Mouse (Mus musculus) forebrain, embryonic 12.5 days (tissue): ENCODE results near the gene Rab43. TPM values are rescaled to one million over a fixed set of nuclear protein-coding genes. Genes with fewer than 3 reads are reported as not detected.

Experiments
- ATAC-seq: fragments of 200-750 bp; cut with Nextera tagmentation; 2 replicates; pipeline ENCODE4 v1.8.0; 2017; ENCODE audit warnings: moderate TSS enrichment; ENCODE audit not compliant: low FRiP score
- H3K27ac ChIP-seq: fragments of 300-500 bp; sonication (generic); 2 replicates; pipeline ENCODE4 v1.5.1; 2016; ENCODE audit warnings: mild to moderate bottlenecking
- H3K27me3 ChIP-seq: fragments of 300-500 bp; sonication (generic); 2 replicates; pipeline ENCODE4 v1.6.1; 2016; ENCODE audit warnings: mild to moderate bottlenecking
- H3K36me3 ChIP-seq: fragments of 300-500 bp; sonication (generic); replicated peaks from 2 replicates; pipeline ENCODE4 v1.6.1; 2016; ENCODE audit warnings: mild to moderate bottlenecking
- H3K4me1 ChIP-seq: fragments of 300-500 bp; sonication (generic); 2 replicates; pipeline ENCODE4 v1.6.1; 2016
- H3K4me2 ChIP-seq: fragments of 300-500 bp; sonication (generic); 2 replicates; pipeline ENCODE4 v1.6.1; 2016; ENCODE audit warnings: mild to moderate bottlenecking, moderate library complexity
- H3K4me3 ChIP-seq: fragments of 300-500 bp; sonication (generic); replicated peaks from 2 replicates; pipeline ENCODE4 v1.5.1; 2016; ENCODE audit warnings: mild to moderate bottlenecking
- H3K9ac ChIP-seq: fragments of 300-500 bp; sonication (generic); 2 replicates; pipeline ENCODE4 v1.6.1; 2016; ENCODE audit warnings: mild to moderate bottlenecking
- H3K9me3 ChIP-seq: fragments of 300-500 bp; sonication (generic); 2 replicates; pipeline ENCODE4 v1.6.1; 2016
- WGBS: fragments of 180-500 bp; shearing (Covaris S2); methylation state at CpG from one replicate; pipeline ENCODE4 v1.1.7; 2016; 5-methylcytosine and 5-hydroxymethylcytosine counted together
- polyA plus RNA-seq: library from polyadenylated mRNA; unstranded; fragments of >200 nt; fragmentation: Nextera tagmentation; extraction: Ambion mirVana; gene quantifications from 2 replicates; pipeline ENCODE4 v1.2.1, GENCODE M21; 2016

The Rab43 gene
- polyA plus RNA-seq, result 7.7 and 9.2 TPM in 2 replicates

DNA sequence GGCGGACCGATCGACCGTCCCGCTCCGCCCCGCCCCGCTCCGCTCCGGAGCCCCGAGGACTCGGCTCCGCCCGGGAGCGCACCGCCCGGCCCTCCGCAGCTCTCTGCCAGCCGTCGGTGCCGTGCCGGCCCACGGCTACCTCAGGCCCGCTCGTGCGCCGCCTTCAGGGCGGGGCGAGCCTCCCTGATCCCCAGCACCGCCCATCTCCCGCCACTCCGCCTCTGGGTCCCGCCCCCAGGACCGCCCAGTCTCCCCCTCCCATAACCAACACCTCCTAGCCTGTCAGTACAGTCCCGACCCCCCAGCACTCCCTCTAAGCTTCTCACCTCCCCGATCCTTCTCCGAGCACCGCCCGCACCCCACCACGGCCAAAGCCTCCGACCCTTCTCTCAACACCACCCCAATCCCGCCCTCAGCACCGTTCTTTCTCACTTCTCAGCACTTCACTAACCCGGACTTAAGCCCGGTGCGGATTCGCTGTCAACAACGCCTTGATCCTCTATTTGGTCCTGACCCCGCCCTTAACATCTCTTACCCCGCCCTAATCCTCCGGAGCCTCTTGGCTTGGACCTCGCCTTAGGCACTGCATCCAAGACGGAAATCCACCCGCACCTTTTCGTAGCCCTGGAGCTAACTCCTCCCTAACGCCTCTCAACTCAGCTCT is at the start of gene Rab43:
Rab43 (minus strand) TSS at position 490 of the 664 bp plus-strand sequence.
- under 1% methylated on average over 53 of the region's 56 CpGs for WGBS
- H3K9ac ChIP-seq, result peak within 1 kb of the TSS; percentile 80
- H3K4me3 ChIP-seq, result peak within 1 kb of the TSS; percentile 73
- peak within 1 kb of the TSS; percentile 93 for H3K4me2 ChIP-seq
- ATAC-seq, result peak; percentile 97
- H3K9me3 ChIP-seq, result no peaks in the 10 kb centered on the region
- no peaks in the 10 kb centered on the region for H3K27me3 ChIP-seq
- peaks cover 29% of the 10 kb centered on the region for H3K36me3 ChIP-seq
- peaks cover 19% of the 10 kb centered on the region for H3K4me1 ChIP-seq
- peak within 1 kb of the TSS; percentile 56 for H3K27ac ChIP-seq

DNA sequence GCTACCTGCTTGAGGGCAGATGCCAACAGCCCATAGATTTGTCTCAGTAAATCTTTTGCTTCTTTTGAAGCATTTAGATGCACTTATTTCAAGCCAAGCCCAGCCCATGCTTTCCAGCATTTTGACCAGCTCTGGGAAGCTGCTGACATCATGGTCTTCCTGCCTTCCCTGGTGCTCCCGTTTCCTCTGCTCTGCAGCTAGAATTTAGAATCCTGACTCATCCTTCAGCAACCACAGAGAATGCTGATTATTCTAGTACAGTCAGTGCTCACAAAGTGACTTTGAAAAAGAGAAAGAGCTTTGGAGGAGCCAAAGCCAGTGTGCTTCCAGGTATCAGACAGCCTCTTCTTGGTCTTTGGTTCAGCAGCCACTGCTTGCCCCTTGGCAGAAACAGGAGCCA is 45.1 kb upstream of the Rab43 start:
- 68% methylated on average over 1 of the region's 1 CpGs for WGBS
- Histone ChIP-seq H3K27me3 (peaks cover 3% of the 10 kb centered on the region; the same call in 1 of the 2 replicates), H3K27ac (no peak overlapping the region), H3K9ac (no peak overlapping the region), H3K9me3 (no peaks in the 10 kb centered on the region), H3K36me3 (no peaks in the 10 kb centered on the region), H3K4me2 (no peak overlapping the region), H3K4me1 (no peaks in the 10 kb centered on the region), H3K4me3 (no peak overlapping the region)
- no peak for ATAC-seq

DNA sequence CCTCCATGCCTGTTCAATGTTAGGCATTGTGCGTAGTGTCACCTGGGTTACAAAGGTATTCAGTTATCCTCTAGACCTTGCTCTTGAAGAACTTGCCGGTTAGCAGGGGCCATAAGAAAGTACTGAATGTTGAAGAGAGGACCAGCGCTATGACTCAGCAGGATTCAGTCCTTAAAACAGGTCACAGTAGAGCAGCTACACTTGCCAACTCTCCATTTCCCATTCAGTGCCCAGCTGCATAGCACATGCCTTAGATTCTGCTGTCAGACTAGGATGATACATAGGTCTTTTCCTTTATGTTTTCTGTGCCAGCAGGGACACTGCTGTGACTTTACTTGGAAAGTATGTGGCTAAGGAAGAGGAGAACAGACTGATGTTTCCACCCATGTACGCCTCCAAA is 41.5 kb upstream of the Rab43 start:
- H3K36me3 ChIP-seq, result 0 out of 2 replicates have a peak, but pooled peaks cover 4% of the 10 kb centered on the region
- peaks cover 13% of the 10 kb centered on the region for H3K4me1 ChIP-seq
- H3K4me2 ChIP-seq, result no peak overlapping the region
- H3K27me3 ChIP-seq, result no peaks in the 10 kb centered on the region
- no peak overlapping the region for H3K4me3 ChIP-seq
- ATAC-seq, result no peak
- no peak overlapping the region for H3K27ac ChIP-seq
- no peaks in the 10 kb centered on the region for H3K9me3 ChIP-seq
- WGBS, result 89% methylated on average over 4 of the region's 4 CpGs
- H3K9ac ChIP-seq, result no peak overlapping the region

DNA sequence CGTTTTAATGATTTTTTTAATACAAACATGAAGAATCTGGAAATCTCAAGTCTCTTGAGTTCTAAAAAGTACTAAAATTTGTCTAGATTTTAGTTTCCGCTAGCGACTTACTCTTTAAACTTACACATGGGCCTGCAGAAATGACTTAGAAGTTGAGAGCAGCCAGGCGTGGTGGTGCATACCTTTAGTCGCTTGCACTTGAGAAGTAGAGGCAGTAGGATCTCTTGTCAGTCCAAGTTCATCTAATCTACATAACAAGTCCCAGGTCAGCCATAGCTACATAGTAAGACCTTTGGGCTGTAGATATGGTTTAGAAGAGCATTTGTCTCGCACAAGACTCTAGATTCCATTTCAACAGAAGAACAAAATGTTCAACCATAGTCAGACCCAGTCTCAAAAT is 39.9 kb upstream of the Rab43 start:
- Histone ChIP-seq H3K36me3 (peaks cover 10% of the 10 kb centered on the region; the same call in 1 of the 2 replicates), H3K4me2 (no peak overlapping the region), H3K9me3 (no peaks in the 10 kb centered on the region), H3K27ac (no peak overlapping the region), H3K27me3 (no peaks in the 10 kb centered on the region), H3K4me1 (peaks cover 26% of the 10 kb centered on the region), H3K9ac (no peak overlapping the region), H3K4me3 (no peak overlapping the region)
- WGBS, result 81% methylated on average over 6 of the region's 6 CpGs
- no peak for ATAC-seq

DNA sequence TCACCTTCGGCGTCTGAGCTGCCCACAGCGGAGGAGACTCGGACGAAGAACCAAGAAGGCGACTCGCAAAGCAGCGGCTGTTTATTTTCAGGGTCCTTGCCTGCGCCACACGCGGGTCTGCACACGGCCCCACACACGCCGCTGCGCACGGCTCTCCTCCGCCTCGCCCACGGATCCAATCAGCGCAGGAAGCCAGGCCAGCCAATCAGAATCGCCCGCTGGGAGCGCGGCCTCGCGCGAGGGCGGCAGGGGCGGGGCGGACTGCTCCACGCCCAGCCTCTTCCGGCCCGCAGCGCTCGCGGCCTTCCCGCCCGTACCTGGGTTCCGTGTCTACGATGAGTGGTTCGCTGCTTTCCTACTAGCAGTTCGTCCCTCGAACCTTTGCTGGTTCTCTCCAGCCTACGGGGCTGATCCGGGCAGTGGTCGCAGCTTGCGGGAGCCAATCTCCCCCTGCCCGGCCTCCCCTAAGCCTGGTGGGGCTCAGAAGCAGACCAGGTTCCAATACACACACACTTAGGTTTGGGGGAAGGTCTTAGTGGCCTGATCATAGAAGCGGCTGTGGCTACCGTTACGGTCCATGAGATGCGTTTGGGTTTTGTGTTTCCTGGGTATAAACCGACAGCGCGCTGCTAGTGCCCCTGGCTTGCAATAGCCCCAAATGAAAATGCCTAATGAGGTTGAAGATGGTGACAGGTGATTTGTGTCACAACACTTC is 39.1 kb upstream of the Rab43 start, which contains the start of gene Cnbp:
Cnbp (minus strand) TSS at position 207 of the 715 bp plus-strand sequence.
- WGBS, result under 1% methylated on average over 55 of the region's 55 CpGs
- Histone ChIP-seq H3K4me3 (peak within 1 kb of the TSS; percentile 91), H3K9ac (peak within 1 kb of the TSS; percentile 98), H3K36me3 (peaks cover 10% of the 10 kb centered on the region; the same call in 1 of the 2 replicates), H3K4me1 (peaks cover 28% of the 10 kb centered on the region), H3K4me2 (peak within 1 kb of the TSS; percentile 81), H3K9me3 (no peaks in the 10 kb centered on the region), H3K27me3 (no peaks in the 10 kb centered on the region), H3K27ac (peak within 1 kb of the TSS; percentile 92)
- peak; percentile 99 for ATAC-seq

DNA sequence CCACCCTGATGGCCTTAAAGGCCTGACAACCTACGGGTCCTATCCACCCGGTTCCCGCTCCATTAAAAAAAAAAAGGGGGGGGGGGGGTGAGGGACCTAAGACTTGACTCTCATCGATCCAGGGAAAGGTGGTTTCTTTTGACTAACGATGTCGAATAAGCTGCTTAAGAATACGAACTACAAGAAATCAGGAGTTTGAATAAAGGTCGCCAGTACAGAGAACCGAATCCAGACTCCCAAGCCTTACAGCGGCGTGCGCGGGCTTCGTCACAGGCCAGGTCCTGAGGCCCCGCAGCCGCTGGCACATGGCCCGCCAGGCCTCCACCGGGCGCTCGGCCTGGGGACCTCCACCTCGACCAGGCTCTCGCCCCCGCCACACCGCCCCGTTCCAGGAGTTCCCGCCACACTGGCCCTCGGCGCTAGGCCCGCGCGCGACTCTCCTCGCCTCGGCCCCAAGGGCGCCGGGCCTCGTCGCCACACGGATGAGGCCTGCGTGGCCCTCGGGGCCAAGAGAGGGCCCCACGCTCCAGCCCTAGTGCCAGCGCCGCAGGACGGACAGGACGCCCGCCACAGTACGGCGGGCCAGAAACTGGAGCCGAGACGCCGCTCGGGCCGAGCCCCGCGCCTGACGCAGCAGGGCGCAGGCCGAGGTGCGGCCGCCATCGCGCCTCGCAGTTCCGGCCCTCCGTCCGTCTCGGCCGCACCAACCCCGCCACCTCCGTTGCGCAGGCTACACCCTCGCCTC is 38.4 kb upstream of the Rab43 start:
- under 1% methylated on average over 66 of the region's 73 CpGs for WGBS

DNA sequence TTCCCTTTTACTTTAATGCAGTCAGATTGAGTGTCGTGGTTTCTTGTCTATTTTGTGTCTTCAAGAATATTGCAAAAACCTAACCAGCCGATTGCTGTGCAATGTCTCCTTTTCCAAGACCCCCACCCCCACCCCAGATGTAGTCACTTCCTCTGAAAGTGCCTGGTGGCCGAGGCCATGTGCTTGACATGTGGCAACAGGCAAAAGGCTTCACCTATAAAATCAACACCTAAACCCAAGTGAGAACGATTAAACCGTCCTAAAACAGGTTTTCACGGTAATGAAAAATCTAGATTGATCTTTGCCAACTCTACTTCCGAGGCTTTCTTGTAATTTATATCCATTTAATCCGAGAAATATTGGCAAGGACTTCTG is 37.8 kb upstream of the Rab43 start:
- Histone ChIP-seq H3K27ac (0 out of 2 replicates have a peak overlapping the region, but pooled peaks have one; percentile 92), H3K4me1 (peaks cover 28% of the 10 kb centered on the region), H3K4me2 (peak overlapping the region; percentile 81), H3K9me3 (no peaks in the 10 kb centered on the region), H3K4me3 (peak overlapping the region; percentile 91), H3K36me3 (peaks cover 19% of the 10 kb centered on the region), H3K27me3 (no peaks in the 10 kb centered on the region), H3K9ac (peak overlapping the region; percentile 98)
- 2% methylated on average over 8 of the region's 8 CpGs for WGBS
- ATAC-seq, result no peak

More for the DNA sequence above, 38.4 kb upstream of the Rab43 start:
- H3K4me1 ChIP-seq, result peaks cover 28% of the 10 kb centered on the region
- peaks cover 14% of the 10 kb centered on the region for H3K36me3 ChIP-seq
- peak overlapping the region; percentile 98 for H3K9ac ChIP-seq
- H3K27ac ChIP-seq, result peak overlapping the region; percentile 92
- H3K4me2 ChIP-seq, result peak overlapping the region; percentile 81
- H3K4me3 ChIP-seq, result peak overlapping the region; percentile 91
- H3K27me3 ChIP-seq, result no peaks in the 10 kb centered on the region
- H3K9me3 ChIP-seq, result no peaks in the 10 kb centered on the region
- ATAC-seq, result peak; percentile 82

DNA sequence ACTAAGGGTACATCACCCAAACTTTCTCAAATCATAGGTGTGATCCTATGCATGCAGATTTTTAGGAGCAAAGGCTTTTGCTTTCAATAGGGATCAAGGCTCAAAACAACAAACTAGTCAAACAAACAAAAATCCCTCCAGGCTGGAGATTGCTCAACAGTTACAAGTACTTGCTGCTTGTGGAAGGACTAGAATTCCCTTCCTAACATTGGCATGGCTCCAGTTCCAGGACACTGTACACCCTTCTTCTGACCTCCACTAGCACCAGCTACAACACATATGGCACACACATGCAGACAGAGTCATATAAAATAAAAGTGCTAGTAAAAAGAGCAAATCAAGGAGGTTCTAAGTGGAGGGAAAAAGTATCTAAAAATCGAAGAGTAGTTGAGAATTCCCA is 34.8 kb upstream of the Rab43 start:
- Histone ChIP-seq H3K9ac (no peak overlapping the region), H3K4me3 (no peak overlapping the region), H3K27ac (no peak overlapping the region), H3K27me3 (no peaks in the 10 kb centered on the region), H3K4me1 (peaks cover 28% of the 10 kb centered on the region), H3K36me3 (peaks cover 46% of the 10 kb centered on the region), H3K9me3 (no peaks in the 10 kb centered on the region), H3K4me2 (no peak overlapping the region)
- 90% methylated on average over 1 of the region's 1 CpGs for WGBS
- ATAC-seq, result no peak

DNA sequence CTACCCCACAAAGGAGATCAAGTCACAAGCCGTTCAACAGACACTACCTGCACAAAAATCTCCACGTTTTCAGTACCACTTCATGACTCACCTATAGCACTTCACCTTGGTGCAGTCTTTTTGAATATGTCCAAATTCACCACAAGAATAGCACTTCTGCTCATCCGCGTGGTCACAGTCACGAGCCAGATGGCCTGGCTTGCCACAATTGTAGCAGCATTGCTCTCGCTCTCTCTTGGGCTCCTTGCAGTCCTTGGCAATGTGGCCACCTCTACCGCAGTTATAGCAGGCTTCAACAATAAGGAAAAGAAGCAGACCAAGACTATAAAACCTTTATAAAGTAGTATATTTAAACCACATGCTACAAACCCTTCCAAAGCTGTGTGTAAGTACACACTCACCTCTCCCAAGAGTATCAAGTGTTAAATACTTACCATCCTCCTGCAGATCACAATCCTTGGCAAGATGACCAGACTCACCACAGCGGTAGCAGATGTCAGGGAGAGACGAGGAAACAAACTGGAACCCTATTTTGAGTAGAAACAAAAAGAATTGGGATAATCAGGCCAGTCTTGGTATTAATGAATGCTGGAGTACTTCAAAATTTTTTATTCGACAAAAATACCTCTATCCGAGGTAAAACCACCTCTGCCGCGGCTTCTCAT is 33.2 kb upstream of the Rab43 start:
- Histone ChIP-seq H3K4me3 (no peak overlapping the region), H3K27me3 (no peaks in the 10 kb centered on the region), H3K9me3 (no peaks in the 10 kb centered on the region), H3K4me2 (no peak overlapping the region), H3K36me3 (peaks cover 50% of the 10 kb centered on the region), H3K27ac (no peak overlapping the region), H3K4me1 (peaks cover 23% of the 10 kb centered on the region), H3K9ac (no peak overlapping the region)
- no peak for ATAC-seq
- WGBS, result 91% methylated on average over 13 of the region's 13 CpGs

DNA sequence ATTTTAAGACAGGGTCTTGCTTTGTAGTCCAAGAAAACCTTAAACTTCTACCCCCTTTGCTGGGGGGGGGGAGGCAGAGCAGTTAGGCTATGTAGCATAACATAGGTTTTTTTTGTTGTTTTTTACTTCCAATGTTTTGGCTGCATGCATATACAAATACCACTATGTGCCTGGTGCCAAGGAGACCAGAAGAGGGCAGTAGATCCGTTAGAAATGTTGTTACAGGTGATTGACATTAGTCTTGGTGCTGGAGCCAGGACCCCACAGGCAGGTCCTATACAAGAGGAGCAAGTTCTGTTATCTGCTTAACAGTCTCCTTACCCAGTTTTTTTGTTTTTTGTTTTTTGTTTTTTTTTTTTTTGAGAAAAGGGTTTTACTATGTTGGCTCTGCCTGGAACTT is 30.3 kb upstream of the Rab43 start:
- WGBS, result 31% methylated on average over 1 of the region's 1 CpGs
- H3K9me3 ChIP-seq, result no peaks in the 10 kb centered on the region
- no peak for ATAC-seq
- no peak overlapping the region for H3K9ac ChIP-seq
- H3K4me1 ChIP-seq, result peaks cover 20% of the 10 kb centered on the region
- H3K27ac ChIP-seq, result no peak overlapping the region
- no peaks in the 10 kb centered on the region for H3K27me3 ChIP-seq
- no peak overlapping the region for H3K4me3 ChIP-seq
- H3K36me3 ChIP-seq, result peaks cover 40% of the 10 kb centered on the region
- no peak overlapping the region for H3K4me2 ChIP-seq

DNA sequence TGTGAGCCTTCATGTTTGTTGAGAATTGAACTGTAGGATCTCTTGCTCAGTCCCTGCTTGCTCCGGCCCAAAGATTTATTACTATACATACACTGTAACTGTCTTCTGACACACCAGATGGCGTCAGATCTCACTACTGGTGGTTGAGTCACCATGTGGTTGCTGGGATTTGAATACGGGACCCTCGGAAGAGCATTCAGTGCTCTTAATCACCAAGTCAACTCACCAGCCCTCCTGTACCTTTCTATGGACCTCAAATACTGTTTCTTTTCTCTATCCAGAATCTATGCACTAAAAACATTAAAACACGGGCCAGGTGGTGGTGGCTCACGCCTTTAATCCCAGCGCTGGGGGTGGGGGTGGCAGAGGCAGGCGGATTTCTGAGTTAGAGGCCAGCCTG is 29.7 kb upstream of the Rab43 start:
- 82% methylated on average over 8 of the region's 8 CpGs for WGBS
- no peaks in the 10 kb centered on the region for H3K9me3 ChIP-seq
- ATAC-seq, result no peak
- H3K36me3 ChIP-seq, result peaks cover 40% of the 10 kb centered on the region
- no peaks in the 10 kb centered on the region for H3K27me3 ChIP-seq
- no peak overlapping the region for H3K9ac ChIP-seq
- H3K4me2 ChIP-seq, result no peak overlapping the region
- H3K27ac ChIP-seq, result no peak overlapping the region
- no peak overlapping the region for H3K4me3 ChIP-seq
- peaks cover 20% of the 10 kb centered on the region for H3K4me1 ChIP-seq
